Mouse (Mus musculus) forebrain, embryonic 14.5 days (tissue): ENCODE results near the gene Krt73. TPM values are rescaled to one million over a fixed set of nuclear protein-coding genes. Genes with fewer than 3 reads are reported as not detected.

Experiments
- polyA plus RNA-seq: library from polyadenylated mRNA; unstranded; fragments of >200 nt; fragmentation: Nextera tagmentation; extraction: Ambion mirVana; gene quantifications from 2 replicates; pipeline ENCODE4 v1.2.1, GENCODE M21; 2014

The Krt73 gene
- polyA plus RNA-seq, 1 experiment from 2014 or later = 0.81 TPM

Other genes with a start within 250 kb of the Krt73 start
- 0.09 and 0.10 TPM in 2 replicates for gene Krt90, start 239.4 kb downstream of the Krt73 start, polyA plus RNA-seq
- gene Krt75, start 228.4 kb downstream of the Krt73 start, polyA plus RNA-seq = 0.06 TPM in 1 of 2 replicates, not detected in the other
- gene Gm5414, start 174.2 kb downstream of the Krt73 start, polyA plus RNA-seq = not detected in 2 replicates
- gene Gm5478, start 155.0 kb downstream of the Krt73 start, polyA plus RNA-seq = not detected in 2 replicates
- not detected in 2 replicates for gene Krt6b, start 122.1 kb downstream of the Krt73 start, polyA plus RNA-seq
- gene Krt6a, start 108.0 kb downstream of the Krt73 start, polyA plus RNA-seq = not detected in 2 replicates
- gene Krt5, start 89.4 kb downstream of the Krt73 start, polyA plus RNA-seq = not detected in 2 replicates
- not detected in 2 replicates for gene Krt71, start 59.2 kb downstream of the Krt73 start, polyA plus RNA-seq
- gene Krt72, start 15.9 kb downstream of the Krt73 start, polyA plus RNA-seq = not detected in 2 replicates
- not detected in 2 replicates for gene Krt2, start 15.8 kb upstream of the Krt73 start, polyA plus RNA-seq
- 5.2 and 7.0 TPM in 2 replicates for gene Krt1, start 48.4 kb upstream of the Krt73 start, polyA plus RNA-seq
- 0.32 and 0.91 TPM in 2 replicates for gene Krt77, start 67.4 kb upstream of the Krt73 start, polyA plus RNA-seq
- gene Krt76, start 90.6 kb upstream of the Krt73 start, polyA plus RNA-seq = not detected in 2 replicates
- gene Krt4, start 122.4 kb upstream of the Krt73 start, polyA plus RNA-seq = not detected in 2 replicates
- gene Krt79, start 138.0 kb upstream of the Krt73 start, polyA plus RNA-seq = 0.10 and 0.27 TPM in 2 replicates
- gene Krt78, start 151.9 kb upstream of the Krt73 start, polyA plus RNA-seq = not detected in 2 replicates
- gene Krt8, start 202.1 kb upstream of the Krt73 start, polyA plus RNA-seq = 2.7 and 3.7 TPM in 2 replicates
- gene Krt18, start 225.8 kb upstream of the Krt73 start, polyA plus RNA-seq = 5.6 and 7.1 TPM in 2 replicates